Mouse (Mus musculus): ENCODE data around the gene Ifrd1. TPM values are rescaled to one million over a fixed set of nuclear protein-coding genes. Genes with fewer than 3 reads are reported as not detected.

Gene Ifrd1
- polyA plus RNA-seq, 1 experiment from 2014 or later, result 92.3 TPM

DNA sequence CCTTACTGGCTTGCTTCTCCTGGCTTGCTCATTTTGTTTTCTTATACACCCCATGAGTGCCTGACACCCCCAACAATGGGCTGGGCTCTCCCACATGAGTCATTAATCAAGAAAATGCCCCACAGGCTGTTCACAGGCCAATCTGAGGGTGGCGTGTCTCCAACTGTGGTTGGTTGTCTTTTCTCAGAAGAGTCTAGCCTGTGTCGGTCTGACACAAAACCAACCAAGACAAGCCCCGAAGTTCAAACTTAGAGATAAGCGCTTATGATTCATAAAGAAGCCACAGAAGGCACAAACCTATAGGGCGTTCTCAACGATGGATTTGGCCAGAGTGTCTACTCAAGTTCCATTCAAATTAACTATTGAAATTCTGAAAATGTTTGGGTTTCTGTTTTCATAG is 94.1 kb downstream of the Ifrd1 start:
- Histone ChIP-seq H3K4me2 (ENCODE audit: low read depth, low read length) (no peak overlapping the region), H3K27me3 (ENCODE audit: control insufficient read depth, insufficient read depth, low read length) (no peaks in the 10 kb centered on the region), H3K36me3 (ENCODE audit: control insufficient read depth, insufficient read depth, low read length) (no peaks in the 10 kb centered on the region), H3K9me3 (replicated peaks; ENCODE audit: control insufficient read depth, low read length) (no peaks in the 10 kb centered on the region), H3K4me1 (ENCODE audit: control insufficient read depth, insufficient read depth, low read length) (no peaks in the 10 kb centered on the region), H3K4me3 (replicated peaks; ENCODE audit: low read length) (no peak overlapping the region), H3K27ac (ENCODE audit: low read length) (no peak overlapping the region), H3K9ac (ENCODE audit: low read length) (no peak overlapping the region)
- no peak for ATAC-seq (ENCODE audit: insufficient read depth, low FRiP score)
- WGBS, result 84% methylated on average over 6 of the region's 6 CpGs

DNA sequence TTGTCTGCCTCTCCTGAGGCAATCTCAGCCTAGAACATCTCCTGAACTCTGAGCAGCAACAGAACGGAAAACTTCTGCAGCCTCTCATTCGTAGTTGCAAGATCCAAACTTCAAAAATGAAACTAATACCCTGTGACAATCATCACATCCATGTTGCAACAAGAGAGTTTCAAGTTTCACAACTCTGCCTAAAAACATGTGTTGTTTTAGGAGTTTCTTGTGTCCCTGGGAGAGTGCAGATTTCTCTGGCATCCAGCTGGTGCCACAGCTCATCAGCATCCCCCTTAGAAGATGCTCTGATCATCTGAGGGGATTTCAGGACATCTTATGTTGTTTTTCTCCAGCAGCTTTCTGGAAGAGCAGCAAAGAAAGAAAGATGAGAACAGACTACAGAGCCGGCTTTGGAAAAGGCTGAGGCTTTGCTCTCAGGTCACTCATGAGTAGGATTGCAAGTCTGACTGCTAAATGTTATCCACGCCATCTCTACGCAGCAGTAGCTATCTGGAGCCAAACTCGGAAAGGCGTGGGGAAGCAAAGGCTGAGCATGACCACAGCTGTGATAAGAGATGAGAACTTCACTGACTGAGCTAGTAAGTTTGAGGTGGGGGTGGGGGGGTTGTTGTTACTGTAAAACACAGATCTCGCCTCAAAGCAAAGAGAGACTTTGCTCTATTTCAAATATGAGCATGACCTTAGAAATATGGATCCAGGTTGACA is 95.8 kb downstream of the Ifrd1 start:
- Histone ChIP-seq H3K9ac (ENCODE audit: low read length) (no peak overlapping the region), H3K27me3 (ENCODE audit: control insufficient read depth, insufficient read depth, low read length) (no peaks in the 10 kb centered on the region), H3K4me2 (ENCODE audit: low read depth, low read length) (no peak overlapping the region), H3K9me3 (replicated peaks; ENCODE audit: control insufficient read depth, low read length) (no peaks in the 10 kb centered on the region), H3K4me3 (replicated peaks; ENCODE audit: low read length) (no peak overlapping the region), H3K36me3 (ENCODE audit: control insufficient read depth, insufficient read depth, low read length) (no peaks in the 10 kb centered on the region), H3K4me1 (ENCODE audit: control insufficient read depth, insufficient read depth, low read length) (no peaks in the 10 kb centered on the region), H3K27ac (ENCODE audit: low read length) (no peak overlapping the region)
- WGBS, result 66% methylated on average over 8 of the region's 8 CpGs
- ATAC-seq (ENCODE audit: insufficient read depth, low FRiP score), result no peak

MicroRNA genes within 50 kb of the gene (microRNA counts, 519-probe panel; counts per million panel counts)
- not detected for microRNA mmu-miR-1938

Small RNA genes lying within 50 kb of the gene (microRNA-seq; reads per million reads assigned to microRNA genes)
- gene Mir1938, result not detected

Other genes with a start within 250 kb of the Ifrd1 start
- 39.3 and 49.3 TPM in 2 replicates for gene Arl4a, start 210.5 kb downstream of the Ifrd1 start, polyA plus RNA-seq (2015; fragmentation: Nextera tagmentation; extraction: Ambion mirVana)
- gene Scin, start 114.3 kb downstream of the Ifrd1 start, polyA plus RNA-seq (2015; fragmentation: Nextera tagmentation; extraction: Ambion mirVana), result 7.5 and 9.6 TPM in 2 replicates
- 0.68 TPM in 1 of 2 replicates, not detected in the other for gene Lsmem1, start 49.0 kb downstream of the Ifrd1 start, polyA plus RNA-seq (2015; fragmentation: Nextera tagmentation; extraction: Ambion mirVana)
- gene Zfp277, start 197.4 kb upstream of the Ifrd1 start, polyA plus RNA-seq (2015; fragmentation: Nextera tagmentation; extraction: Ambion mirVana), result 28.7 and 30.9 TPM in 2 replicates
- 6.7 and 8.7 TPM in 2 replicates for gene Dock4, start 197.4 kb upstream of the Ifrd1 start, polyA plus RNA-seq (2015; fragmentation: Nextera tagmentation; extraction: Ambion mirVana)

Measured in stomach, embryonic 16.5 days (tissue).